Mouse (Mus musculus) heart, embryonic 14.5 days (tissue): ENCODE data around the gene Dpf2. TPM values are rescaled to one million over a fixed set of nuclear protein-coding genes. Genes with fewer than 3 reads are reported as not detected.

Experiments used
- ATAC-seq: fragments of 200-750 bp; cut with Nextera tagmentation; 2 replicates; pipeline ENCODE4 v1.8.0; 2017; ENCODE audit warnings: low read depth, moderate TSS enrichment; ENCODE audit not compliant: insufficient number of reproducible peaks, insufficient read depth, low FRiP score
- H3K27ac ChIP-seq, 2 experiments: fragments of 200-500 bp in 1 of 2; fragments of 300-500 bp in 1 of 2; sonication (generic) in 1 of 2; replicated peaks in 1 of 2; 2 replicates each; pipeline ENCODE4 v1.5.1; 2012 to 2014; ENCODE audit warnings: low read depth in 2 of 2, low read length in 2 of 2, control low read depth in 1 of 2, mild to moderate bottlenecking in 1 of 2, mixed read lengths in 1 of 2; ENCODE audit not compliant: control insufficient read depth in 1 of 2, insufficient read depth in 1 of 2
- H3K27me3 ChIP-seq: fragments of 300-500 bp; sonication (generic); 2 replicates; pipeline ENCODE4 v1.6.1; 2014; ENCODE audit warnings: mild to moderate bottlenecking, low read length, control low read depth; ENCODE audit not compliant: control insufficient read depth, insufficient read depth
- H3K36me3 ChIP-seq: fragments of 300-500 bp; sonication (generic); 2 replicates; pipeline ENCODE4 v1.6.1; 2014; ENCODE audit warnings: mild to moderate bottlenecking, control low read depth, low read length, mixed read lengths; ENCODE audit not compliant: control insufficient read depth, insufficient read depth
- H3K4me1 ChIP-seq, 2 experiments: fragments of 200-500 bp in 1 of 2; fragments of 300-500 bp in 1 of 2; sonication (generic) in 1 of 2; 2 replicates each; pipeline ENCODE4 v1.6.1; 2012 to 2014; ENCODE audit warnings: low read length in 2 of 2, control low read depth in 1 of 2, mixed read lengths in 1 of 2; ENCODE audit not compliant: control insufficient read depth in 2 of 2, insufficient read depth in 2 of 2
- H3K4me2 ChIP-seq: fragments of 300-500 bp; sonication (generic); 2 replicates; pipeline ENCODE4 v1.6.1; 2014; ENCODE audit warnings: mild to moderate bottlenecking, low read length
- H3K4me3 ChIP-seq, 2 experiments: fragments of 200-500 bp in 1 of 2; fragments of 300-500 bp in 1 of 2; sonication (generic) in 1 of 2; 2 replicates each; pipeline ENCODE4 v1.5.1; 2012 to 2014; ENCODE audit warnings: low read length in 2 of 2, mild to moderate bottlenecking in 2 of 2, control low read depth in 1 of 2, low read depth in 1 of 2, moderate library complexity in 1 of 2; ENCODE audit not compliant: control insufficient read depth in 1 of 2, insufficient read depth in 1 of 2
- H3K9ac ChIP-seq: fragments of 300-500 bp; sonication (generic); 2 replicates; pipeline ENCODE4 v1.6.1; 2014; ENCODE audit warnings: mild to moderate bottlenecking, low read length
- H3K9me3 ChIP-seq: fragments of 300-500 bp; sonication (generic); 2 replicates; pipeline ENCODE4 v1.6.1; 2016; ENCODE audit warnings: low read length, control low read depth; ENCODE audit not compliant: control insufficient read depth
- WGBS: fragments of 180-500 bp; shearing (Covaris S2); extraction: QIAGEN DNeasy Blood & Tissue Kit; methylation state at CpG from one replicate; pipeline ENCODE4 v1.1.7; 2014; 5-methylcytosine and 5-hydroxymethylcytosine counted together
- polyA plus RNA-seq: library from polyadenylated mRNA; unstranded; fragments of >200 nt; fragmentation: Nextera tagmentation; extraction: Ambion mirVana; gene quantifications from 2 replicates; pipeline ENCODE4 v1.2.1, GENCODE M21; 2014

Gene Dpf2
- polyA plus RNA-seq, 1 experiment from 2014 or later, result 85.8 TPM

DNA sequence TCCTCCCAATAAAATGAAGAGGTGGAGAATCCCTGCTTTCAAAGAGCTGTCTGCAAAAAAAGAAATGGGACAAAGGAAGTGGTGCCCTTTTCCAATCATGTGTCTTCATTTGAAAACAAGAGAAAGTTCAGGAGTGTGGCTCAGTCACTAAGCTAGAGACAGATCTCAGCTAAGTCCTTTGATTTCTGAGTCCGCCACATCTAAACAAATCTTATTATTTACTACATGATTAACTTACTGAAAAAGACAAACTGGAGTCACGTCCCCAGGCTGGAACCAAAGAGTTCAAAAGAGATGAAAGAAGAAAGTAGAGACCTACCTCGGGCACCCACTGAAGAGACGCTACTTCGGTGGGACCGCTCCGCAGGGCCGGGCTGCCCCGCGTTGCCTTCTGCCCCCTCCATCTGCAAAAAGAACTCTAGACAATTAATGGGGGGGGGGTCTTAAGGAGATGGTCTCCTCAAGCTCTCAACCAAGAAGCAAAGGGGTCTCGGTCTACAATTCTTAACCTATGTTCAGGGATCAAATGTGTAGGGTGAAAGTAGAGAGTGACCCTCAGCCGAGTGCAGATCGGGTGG lies 38.3 kb downstream of the Dpf2 start:
- 13% methylated on average over 13 of the region's 13 CpGs for WGBS

GRCm38 (mm10) chr19:5872931-5873556 lies 39.8 kb downstream of the Dpf2 start:
- Histone ChIP-seq H3K27ac (no peak overlapping the region), H3K4me2 (peak overlapping the region; percentile 29), H3K36me3 (peaks cover 40% of the 10 kb centered on the region), H3K4me3 (no peak overlapping the region), H3K9ac (peak overlapping the region; percentile 85; the same call in 1 of the 2 replicates), H3K27me3 (no peaks in the 10 kb centered on the region), H3K4me1 (peaks cover 22 to 46% of the 10 kb centered on the region in 2 experiments), H3K9me3 (no peaks in the 10 kb centered on the region)
- WGBS, result 73% methylated on average over 19 of the region's 19 CpGs
- ATAC-seq, result no peak

More for the DNA sequence above, 38.3 kb downstream of the Dpf2 start:
- Histone ChIP-seq H3K4me2 (peak overlapping the region; percentile 96), H3K9ac (peak overlapping the region; percentile 85), H3K27ac (peak overlapping the region in 1 of 2 experiments; percentile 64; a peak in 2 of 4 replicates), H3K9me3 (no peaks in the 10 kb centered on the region), H3K36me3 (peaks cover 26% of the 10 kb centered on the region), H3K4me1 (peaks cover 22 to 56% of the 10 kb centered on the region in 2 experiments), H3K27me3 (no peaks in the 10 kb centered on the region), H3K4me3 (peak overlapping the region; percentile 71 to 96)
- no peak for ATAC-seq

- 76% methylated on average over 4 of the region's 4 CpGs for WGBS
- Histone ChIP-seq H3K27me3 (no peaks in the 10 kb centered on the region), H3K9me3 (no peaks in the 10 kb centered on the region), H3K9ac (no peak overlapping the region; the same call in 1 of the 2 replicates), H3K27ac (no peak overlapping the region), H3K4me2 (peak overlapping the region; percentile 29; the same call in 1 of the 2 replicates), H3K36me3 (peaks cover 46% of the 10 kb centered on the region), H3K4me3 (no peak overlapping the region), H3K4me1 (peaks cover 19 to 41% of the 10 kb centered on the region in 2 experiments)
- ATAC-seq, result no peak
These were observed 40.3 kb downstream of the Dpf2 start for GRCm38 (mm10) chr19:5872528-5872927.

DNA sequence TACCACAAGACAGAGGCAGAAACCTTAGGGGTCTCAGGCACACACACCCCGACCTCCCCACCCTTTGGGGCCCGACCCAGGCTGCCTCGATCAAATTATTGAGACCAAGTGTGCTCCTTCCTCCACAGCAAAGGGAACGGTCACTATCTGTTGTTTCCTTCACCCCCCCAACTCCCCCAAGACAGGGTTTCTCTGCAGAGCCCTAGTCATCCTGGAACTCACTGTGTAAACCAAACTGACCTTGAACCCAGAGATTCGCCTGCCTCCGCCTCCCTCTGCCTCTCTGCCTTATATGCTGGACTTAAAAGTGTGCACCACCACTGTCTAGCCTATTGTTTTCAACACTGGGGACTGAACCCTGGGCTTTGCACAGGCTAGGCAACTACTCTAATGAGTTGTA lies 41.1 kb downstream of the Dpf2 start:
- 38% methylated on average over 6 of the region's 6 CpGs for WGBS
- Histone ChIP-seq H3K4me1 (peaks cover 19 to 37% of the 10 kb centered on the region in 2 experiments), H3K9ac (peak overlapping the region; percentile 62; the same call in 1 of the 2 replicates), H3K27me3 (no peaks in the 10 kb centered on the region), H3K4me2 (peak overlapping the region; percentile 46), H3K9me3 (no peaks in the 10 kb centered on the region), H3K36me3 (peaks cover 54% of the 10 kb centered on the region), H3K4me3 (no peak overlapping the region), H3K27ac (peak overlapping the region; percentile 67 to 82)
- ATAC-seq, result no peak

DNA sequence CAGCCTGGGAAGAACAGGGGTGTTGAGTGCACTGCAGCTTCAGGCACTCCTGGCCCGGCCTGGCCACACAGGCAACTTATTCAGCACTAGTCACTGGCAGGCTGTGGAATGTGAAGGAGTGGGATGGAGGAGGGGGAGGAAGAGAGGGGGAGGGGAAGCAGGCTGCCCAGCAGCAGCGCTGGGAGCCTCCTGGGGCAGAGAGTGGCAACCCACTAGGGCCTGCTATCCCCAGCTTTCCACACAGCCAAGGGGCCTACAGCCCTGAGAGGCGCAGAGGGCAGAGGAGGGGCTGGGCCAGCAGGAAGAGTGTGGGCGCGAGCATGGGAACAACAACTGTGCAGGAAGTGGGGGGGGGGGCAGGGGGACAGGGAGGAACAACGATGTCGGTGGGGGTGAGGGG lies 41.5 kb downstream of the Dpf2 start:
- WGBS, result 2% methylated on average over 7 of the region's 7 CpGs
- Histone ChIP-seq H3K9ac (peak overlapping the region; percentile 62), H3K4me1 (peaks cover 19 to 37% of the 10 kb centered on the region in 2 experiments), H3K9me3 (no peaks in the 10 kb centered on the region), H3K27ac (peak overlapping the region; percentile 67 to 82), H3K27me3 (no peaks in the 10 kb centered on the region), H3K4me2 (peak overlapping the region; percentile 46), H3K4me3 (no peak overlapping the region), H3K36me3 (peaks cover 58% of the 10 kb centered on the region)
- peak; percentile 63 for ATAC-seq

- WGBS, result 74% methylated on average over 6 of the region's 6 CpGs
- Histone ChIP-seq H3K9ac (no peak overlapping the region), H3K27ac (no peak overlapping the region), H3K4me1 (peaks cover 14 to 29% of the 10 kb centered on the region in 2 experiments), H3K4me3 (no peak overlapping the region), H3K9me3 (no peaks in the 10 kb centered on the region), H3K27me3 (no peaks in the 10 kb centered on the region), H3K4me2 (no peak overlapping the region), H3K36me3 (peaks cover 81% of the 10 kb centered on the region)
- ATAC-seq, result no peak
These were observed 44.7 kb downstream of the Dpf2 start for GRCm38 (mm10) chr19:5868096-5868495.

- no peak overlapping the region for H3K4me2 ChIP-seq
- H3K36me3 ChIP-seq, result peaks cover 96% of the 10 kb centered on the region
- H3K9me3 ChIP-seq, result no peaks in the 10 kb centered on the region
- H3K27ac ChIP-seq, result no peak overlapping the region
- WGBS, result 84% methylated on average over 20 of the region's 20 CpGs
- no peak overlapping the region for H3K9ac ChIP-seq
- H3K27me3 ChIP-seq, result no peaks in the 10 kb centered on the region
- H3K4me3 ChIP-seq, result no peak overlapping the region
- no peak for ATAC-seq
- H3K4me1 ChIP-seq, result peaks cover 0 to 14% of the 10 kb centered on the region in 2 experiments; a peak in 3 of 4 replicates
These were observed 48.0 kb downstream of the Dpf2 start for GRCm38 (mm10) chr19:5864710-5865398.
